Mouse (Mus musculus) heart, adult 2 months (tissue): ENCODE data around the gene Id1.
A peak's percentile ranks its signal among the peaks of the same experiment; 100 is the strongest.

ENCODE experiments used
- CTCF ChIP-seq: fragments of 200-600 bp; IDR thresholded peaks from 2 replicates; pipeline ENCODE4 v1.8.1; 2022; ENCODE audit warnings: antibody characterized with exemption, mild to moderate bottlenecking, moderate library complexity
- EP300 ChIP-seq: fragments of 200-500 bp; IDR thresholded peaks from 2 replicates; pipeline ENCODE4 v1.6.1; 2011; ENCODE audit warnings: low read depth, low read length, control low read depth; ENCODE audit not compliant: insufficient read depth
- POLR2A ChIP-seq: fragments of 200-500 bp; IDR thresholded peaks from 2 replicates; pipeline ENCODE4 v1.6.1; 2011; ENCODE audit warnings: mild to moderate bottlenecking, low read depth, low read length, control low read depth; ENCODE audit not compliant: insufficient read depth

GRCm38 (mm10) chr2:152734984-152735383, 1.1 kb upstream of the Id1 start:
- TF ChIP-seq CTCF (no peak), POLR2A (peak; percentile 88), EP300 (peak; percentile 93)
